Mouse (Mus musculus) myocyte (in vitro differentiated cells): ENCODE results near the gene Kmt2c. TPM values are rescaled to one million over a fixed set of nuclear protein-coding genes. Genes with fewer than 3 reads are reported as not detected.

ENCODE experiments used
- H3K27me3 ChIP-seq: one replicate; pipeline ENCODE4 v1.6.1; 2011; ENCODE audit not compliant: control insufficient read depth, insufficient read depth, insufficient read length
- H3K36me3 ChIP-seq: one replicate; pipeline ENCODE4 v1.6.1; 2011; ENCODE audit not compliant: control insufficient read depth, insufficient read depth
- H3K4me2 ChIP-seq: one replicate; pipeline ENCODE4 v1.6.1; 2011; ENCODE audit warnings: low read depth, control low read depth
- H3K4me3 ChIP-seq: one replicate; pipeline ENCODE4 v1.5.1; 2011; ENCODE audit warnings: mild to moderate bottlenecking, control low read depth, moderate library complexity
- H3K79me2 ChIP-seq: one replicate; pipeline ENCODE4 v1.6.1; 2011; ENCODE audit not compliant: control insufficient read depth, insufficient read depth
- H3ac ChIP-seq: one replicate; pipeline ENCODE4 v1.6.1; 2011; ENCODE audit not compliant: control insufficient read depth, insufficient read length
- CEBPB ChIP-seq: IDR thresholded peaks from 2 replicates; pipeline ENCODE4 v1.6.1; 2011; ENCODE audit warnings: mild to moderate bottlenecking, moderate library complexity; ENCODE audit not compliant: poor library complexity, insufficient read depth, severe bottlenecking
- E2F4 ChIP-seq: IDR thresholded peaks from one replicate; pipeline ENCODE4 v1.6.1; 2011; ENCODE audit warnings: mild to moderate bottlenecking, control low read depth, moderate library complexity; ENCODE audit not compliant: insufficient read depth
- MAX ChIP-seq: IDR thresholded peaks from one replicate; pipeline ENCODE4 v1.6.1; 2011; ENCODE audit warnings: low read depth, mild to moderate bottlenecking, control low read depth
- MYOD1 ChIP-seq, 3 experiments: IDR thresholded peaks; one replicate each; pipeline ENCODE4 v1.6.1; 2011; ENCODE audit warnings: control low read depth in 2 of 3, low read depth in 2 of 3, mild to moderate bottlenecking in 2 of 3, moderate library complexity in 1 of 3; ENCODE audit not compliant: insufficient read length in 2 of 3, control insufficient read depth in 1 of 3
- MYOG ChIP-seq, 3 experiments: IDR thresholded peaks; one replicate each; pipeline ENCODE4 v1.6.1; 2011; ENCODE audit warnings: control low read depth in 2 of 3, low read depth in 2 of 3, mild to moderate bottlenecking in 2 of 3; ENCODE audit not compliant: insufficient read length in 2 of 3, control insufficient read depth in 1 of 3, insufficient read depth in 1 of 3
- POLR2A ChIP-seq: IDR thresholded peaks from one replicate; pipeline ENCODE4 v1.6.1; 2011; ENCODE audit warnings: low read depth, mild to moderate bottlenecking, control low read depth, moderate library complexity; ENCODE audit not compliant: insufficient read length
- POLR2AphosphoS2 ChIP-seq: IDR thresholded peaks from one replicate; pipeline ENCODE4 v1.6.1; 2011; ENCODE audit warnings: low read depth, control low read depth; ENCODE audit not compliant: insufficient read length
- REST ChIP-seq: IDR thresholded peaks from one replicate; pipeline ENCODE4 v1.6.1; 2011; ENCODE audit warnings: mild to moderate bottlenecking, control low read depth, moderate library complexity; ENCODE audit not compliant: insufficient read depth, insufficient read length
- SRF ChIP-seq: IDR thresholded peaks from one replicate; pipeline ENCODE4 v1.6.1; 2011; ENCODE audit warnings: low read depth; ENCODE audit not compliant: control insufficient read depth, insufficient read length
- TCF12 ChIP-seq: IDR thresholded peaks from one replicate; pipeline ENCODE4 v1.6.1; 2011; ENCODE audit warnings: mild to moderate bottlenecking, control low read depth; ENCODE audit not compliant: poor library complexity, insufficient read depth, severe bottlenecking
- TCF3 ChIP-seq: IDR thresholded peaks from one replicate; pipeline ENCODE4 v1.6.1; 2011; ENCODE audit warnings: low read depth, control low read depth; ENCODE audit not compliant: insufficient read length
- USF1 ChIP-seq: IDR thresholded peaks from one replicate; pipeline ENCODE4 v1.6.1; 2011; ENCODE audit warnings: low read depth, mild to moderate bottlenecking, control low read depth, moderate library complexity
- polyA plus RNA-seq: library from polyadenylated mRNA; unstranded; fragments of >200 nt; fragmentation: generic; extraction: Trizol; gene quantifications from one replicate; pipeline ENCODE4 v1.2.1, GENCODE M21; 2012; ENCODE audit warnings: missing spikeins

Gene Kmt2c
- 4.1 TPM for polyA plus RNA-seq

DNA sequence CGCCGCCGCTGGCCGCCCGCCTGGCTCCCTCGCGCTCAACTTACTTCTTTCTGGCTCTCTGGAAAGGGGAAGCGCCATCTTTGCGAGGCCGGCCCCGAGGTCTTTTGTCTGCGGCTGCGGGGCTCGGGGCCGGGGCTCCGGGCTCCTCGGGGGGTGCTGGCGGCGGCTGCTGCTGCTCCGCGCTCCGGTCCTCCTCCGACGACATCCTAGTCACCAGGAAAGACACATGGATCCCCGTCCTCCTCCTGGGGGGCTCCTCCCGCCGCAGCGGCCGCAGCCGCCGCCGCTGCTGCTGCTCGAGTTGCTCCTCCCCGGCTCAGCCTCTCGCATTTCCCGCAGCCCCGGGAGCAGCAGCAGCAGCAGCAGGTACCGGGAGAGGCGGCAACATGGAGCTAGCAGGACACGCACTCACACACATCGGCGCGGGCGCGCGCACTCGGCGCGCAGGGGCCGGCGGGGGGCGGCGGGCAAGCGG, at the start of gene Kmt2c:
Gene Kmt2c (minus strand): TSS at position 438 of the 475 bp plus-strand sequence.
- peaks cover 43% of the 10 kb centered on the region for H3K79me2 ChIP-seq
- peak within 1 kb of the TSS; percentile 57 for H3K4me3 ChIP-seq
- H3K4me2 ChIP-seq = peak within 1 kb of the TSS; percentile 88
- H3K36me3 ChIP-seq = no peaks in the 10 kb centered on the region
- TF ChIP-seq MAX (no peak), E2F4 (peak; percentile 12), CEBPB (no peak), POLR2A (peak; percentile 88), TCF3 (no peak), MYOG (IDR thresholded peaks at IDR 0.05; ENCODE audit: control insufficient read depth in 1 of 3, insufficient read depth in 1 of 3, insufficient read length in 2 of 3, low read depth in 2 of 3) (no peak), SRF (no peak), REST (no peak), TCF12 (no peak), POLR2AphosphoS2 (peak; percentile 87), MYOD1 (IDR thresholded peaks at IDR 0.05; ENCODE audit: control insufficient read depth in 1 of 3, insufficient read length in 2 of 3, low read depth in 2 of 3) (no peak), USF1 (no peak)
- H3K27me3 ChIP-seq = no peaks in the 10 kb centered on the region
- H3ac ChIP-seq = peak within 1 kb of the TSS; percentile 61

DNA sequence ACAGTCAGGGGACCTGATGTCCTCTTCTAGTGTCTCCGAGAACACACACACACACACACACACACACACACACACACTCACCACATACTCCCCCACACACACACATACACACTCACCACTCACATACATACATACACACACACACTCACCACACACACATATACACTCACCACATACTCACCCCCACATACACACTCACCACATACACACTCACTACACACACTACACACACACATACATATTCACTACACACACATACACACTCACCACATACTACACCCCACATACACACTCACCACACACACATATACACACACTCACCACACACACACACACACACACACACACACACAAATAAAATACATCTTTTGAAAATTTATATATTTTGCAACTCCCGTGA, 48.3 kb upstream of the Kmt2c start:
- TF ChIP-seq POLR2A (no peak), MYOD1 (IDR thresholded peaks at IDR 0.05; ENCODE audit: control insufficient read depth in 1 of 3, insufficient read length in 2 of 3, low read depth in 2 of 3) (no peak), MAX (no peak), CEBPB (no peak), TCF12 (no peak), POLR2AphosphoS2 (no peak), E2F4 (no peak), MYOG (IDR thresholded peaks at IDR 0.05; ENCODE audit: control insufficient read depth in 1 of 3, insufficient read depth in 1 of 3, insufficient read length in 2 of 3, low read depth in 2 of 3) (no peak), TCF3 (no peak), USF1 (no peak), REST (no peak), SRF (no peak)
- H3ac ChIP-seq = no peak overlapping the region
- H3K79me2 ChIP-seq = no peaks in the 10 kb centered on the region
- no peak overlapping the region for H3K4me2 ChIP-seq
- no peaks in the 10 kb centered on the region for H3K27me3 ChIP-seq
- no peak overlapping the region for H3K4me3 ChIP-seq
- H3K36me3 ChIP-seq = no peaks in the 10 kb centered on the region

DNA sequence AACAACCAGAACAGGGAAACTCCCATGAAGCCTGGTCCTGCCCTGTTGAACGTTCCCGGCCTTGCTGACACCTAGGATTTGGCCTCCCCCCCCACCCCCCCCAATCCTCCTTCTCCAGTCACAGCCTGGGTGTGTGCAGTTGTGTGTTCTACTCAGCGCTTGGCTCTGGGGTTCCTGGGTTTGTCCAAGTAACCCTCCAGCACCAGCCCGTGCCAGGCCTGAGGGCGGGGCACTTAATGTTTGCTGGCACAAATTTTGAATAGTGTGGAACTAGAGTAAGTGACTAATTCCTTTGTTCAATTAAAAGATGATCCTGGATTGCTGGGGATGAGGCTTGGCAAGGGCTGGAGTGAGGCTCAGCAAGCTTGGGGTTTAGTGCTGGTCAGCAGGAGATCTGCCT, 46.0 kb upstream of the Kmt2c start:
- no peaks in the 10 kb centered on the region for H3K36me3 ChIP-seq
- H3K79me2 ChIP-seq = no peaks in the 10 kb centered on the region
- H3K27me3 ChIP-seq = no peaks in the 10 kb centered on the region
- no peak overlapping the region for H3K4me3 ChIP-seq
- H3ac ChIP-seq = no peak overlapping the region
- no peak overlapping the region for H3K4me2 ChIP-seq
- TF ChIP-seq CEBPB (no peak), E2F4 (no peak), USF1 (no peak), TCF12 (no peak), MYOD1 (IDR thresholded peaks at IDR 0.05; ENCODE audit: control insufficient read depth in 1 of 3, insufficient read length in 2 of 3, low read depth in 2 of 3) (no peak), POLR2AphosphoS2 (no peak), TCF3 (no peak), REST (no peak), MAX (no peak), POLR2A (no peak), MYOG (IDR thresholded peaks at IDR 0.05; ENCODE audit: control insufficient read depth in 1 of 3, insufficient read depth in 1 of 3, insufficient read length in 2 of 3, low read depth in 2 of 3) (no peak), SRF (no peak)

DNA sequence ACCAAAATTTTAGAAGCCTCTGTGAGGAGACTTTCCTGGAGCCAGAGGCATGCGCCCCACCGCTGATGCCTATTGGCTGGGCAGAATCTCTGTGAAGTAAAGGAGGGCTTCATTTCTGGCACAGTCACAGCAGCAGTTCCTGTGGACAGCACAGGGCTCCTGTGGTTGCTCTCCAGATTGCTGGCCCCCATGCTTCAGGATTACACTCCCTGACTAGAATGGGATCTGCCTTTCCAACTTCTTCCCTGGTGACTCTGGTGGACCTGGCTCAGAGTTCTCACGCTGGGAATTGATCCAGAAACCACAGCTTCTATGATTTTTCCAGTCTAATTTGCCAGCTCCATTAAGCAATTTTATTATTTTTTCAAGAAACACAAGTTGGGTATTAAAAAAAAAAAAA, 45.5 kb upstream of the Kmt2c start:
- H3K4me2 ChIP-seq = no peak overlapping the region
- no peak for TF ChIP-seq MYOD1 (IDR thresholded peaks at IDR 0.05; ENCODE audit: control insufficient read depth in 1 of 3, insufficient read length in 2 of 3, low read depth in 2 of 3)
- no peak for TF ChIP-seq POLR2AphosphoS2
- TF ChIP-seq MYOG (IDR thresholded peaks at IDR 0.05; ENCODE audit: control insufficient read depth in 1 of 3, insufficient read depth in 1 of 3, insufficient read length in 2 of 3, low read depth in 2 of 3) = no peak
- TF ChIP-seq TCF12 = no peak
- no peak for TF ChIP-seq E2F4
- H3K36me3 ChIP-seq = no peaks in the 10 kb centered on the region
- H3ac ChIP-seq = no peak overlapping the region
- H3K4me3 ChIP-seq = no peak overlapping the region
- no peaks in the 10 kb centered on the region for H3K79me2 ChIP-seq
- H3K27me3 ChIP-seq = no peaks in the 10 kb centered on the region

DNA sequence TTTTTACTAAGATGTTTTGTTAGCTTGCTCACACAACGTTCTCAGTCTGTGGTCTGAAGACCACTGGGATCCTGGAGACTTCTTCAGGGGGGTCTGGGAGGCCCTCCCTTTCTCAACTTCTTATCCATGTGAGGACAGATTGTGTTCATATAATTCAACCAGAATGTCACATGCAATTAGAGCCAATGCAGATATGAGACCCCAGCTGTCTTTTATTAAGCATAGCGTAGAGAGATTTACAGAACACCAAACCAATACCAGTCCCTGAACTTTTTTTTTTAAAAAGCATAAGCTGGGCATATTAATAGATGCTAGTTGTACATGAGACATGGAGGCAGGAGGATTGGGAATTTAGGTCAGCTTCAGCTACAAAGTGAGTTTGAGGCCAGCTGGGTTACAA, 43.1 kb upstream of the Kmt2c start:
- no peak overlapping the region for H3K4me2 ChIP-seq
- no peaks in the 10 kb centered on the region for H3K79me2 ChIP-seq
- no peaks in the 10 kb centered on the region for H3K27me3 ChIP-seq
- H3K4me3 ChIP-seq = no peak overlapping the region
- H3K36me3 ChIP-seq = no peaks in the 10 kb centered on the region
- no peak for TF ChIP-seq TCF3
- no peak for TF ChIP-seq MYOG (IDR thresholded peaks at IDR 0.05; ENCODE audit: control insufficient read depth in 1 of 3, insufficient read depth in 1 of 3, insufficient read length in 2 of 3, low read depth in 2 of 3)
- TF ChIP-seq SRF = no peak
- no peak for TF ChIP-seq CEBPB
- no peak for TF ChIP-seq REST
- no peak for TF ChIP-seq POLR2AphosphoS2
- no peak for TF ChIP-seq USF1
- no peak for TF ChIP-seq MYOD1 (IDR thresholded peaks at IDR 0.05; ENCODE audit: control insufficient read depth in 1 of 3, insufficient read length in 2 of 3, low read depth in 2 of 3)
- no peak overlapping the region for H3ac ChIP-seq
